Mouse (Mus musculus): Measurements from ENCODE around the gene Eif2b2. TPM values are rescaled to one million over a fixed set of nuclear protein-coding genes. Genes with fewer than 3 reads are reported as not detected.
A peak's percentile ranks its signal among the peaks of the same experiment; 100 is the strongest.

Gene Eif2b2
- polyA plus RNA-seq, 1 experiment from 2014 or later = 68.8 TPM

GRCm38 (mm10) chr12:85202191-85202590 lies 17.1 kb upstream of the Eif2b2 start:
- no peak for DNase-seq (ENCODE audit: low read depth, low spot score)
- no peaks in the 10 kb centered on the region for H3K27me3 ChIP-seq
- POLR2A ChIA-PET = interaction anchor here (1.8 kb wide), 1 partner anchor 18 kb away, joined by 6 read pairs; the partner anchor contains the start of gene Eif2b2
- no peak for ATAC-seq
- in situ Hi-C loops (cut with MboI; ENCODE audit: low pct_unique_long_range_greater_than_20kb) = no loop called here
- CTCF ChIA-PET = interaction anchor here (0.6 to 0.9 kb wide), 2 partner anchors 13 to 32 kb away, joined by 3 to 4 read pairs; no protein-coding TSS in a partner anchor
- TF ChIP-seq CTCF (IDR thresholded peaks at IDR 0.05) = no peak

DNA sequence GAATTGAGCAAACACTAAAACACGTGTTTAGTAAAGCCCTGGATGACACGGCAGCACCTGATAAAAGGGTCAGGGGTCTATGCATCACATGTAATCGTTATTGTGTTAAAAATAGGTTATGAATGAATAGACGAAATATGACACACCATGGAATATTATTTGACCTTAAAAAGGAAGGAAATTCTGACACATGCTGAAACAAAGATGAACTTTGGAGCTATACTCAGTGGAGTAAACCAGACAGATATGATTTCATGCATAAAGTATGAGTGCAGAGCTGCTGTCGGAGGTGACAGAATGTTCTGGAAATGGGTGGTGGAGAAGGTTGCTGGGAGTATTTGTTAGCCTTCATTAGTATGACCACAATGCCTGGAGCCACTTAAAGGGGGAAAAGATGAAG lies 15.6 kb upstream of the Eif2b2 start:
- in situ Hi-C loops (cut with MboI; ENCODE audit: low pct_unique_long_range_greater_than_20kb) = no loop called here
- no peak for TF ChIP-seq CTCF (IDR thresholded peaks at IDR 0.05)
- H3K27me3 ChIP-seq = no peaks in the 10 kb centered on the region
- DNase-seq (ENCODE audit: low read depth, low spot score) (no peak), ATAC-seq (no peak)
- POLR2A ChIA-PET = no interaction called here
- CTCF ChIA-PET = no interaction called here

DNA sequence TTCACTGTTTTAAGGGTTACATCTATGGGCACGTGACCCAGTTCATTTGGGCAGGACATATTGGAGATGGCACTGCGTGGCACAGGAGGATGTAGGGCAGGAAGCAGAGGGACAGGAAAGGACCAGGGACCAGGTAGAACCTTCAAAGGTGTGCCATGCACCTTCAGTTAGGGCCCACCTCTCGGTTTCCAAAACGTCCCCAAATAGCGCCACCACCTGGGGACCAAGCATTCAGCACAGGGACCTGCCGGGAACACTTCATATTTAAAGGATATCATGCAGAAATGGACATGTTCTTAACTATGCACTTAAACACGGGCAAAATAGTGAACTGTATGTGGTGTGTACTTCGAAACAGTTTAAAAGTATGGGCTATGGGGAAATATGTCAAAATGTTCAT lies 15.2 kb upstream of the Eif2b2 start:
- no peak for ATAC-seq
- POLR2A ChIA-PET = no interaction called here
- TF ChIP-seq CTCF (IDR thresholded peaks at IDR 0.05) = no peak
- H3K27me3 ChIP-seq = no peaks in the 10 kb centered on the region
- in situ Hi-C loops (cut with MboI; ENCODE audit: low pct_unique_long_range_greater_than_20kb) = no loop called here
- CTCF ChIA-PET = interaction anchor here (1.1 kb wide), 1 partner anchor 30 kb away, joined by 3 read pairs; no protein-coding TSS in a partner anchor
- DNase-seq (ENCODE audit: low read depth, low spot score) = no peak

- no peak for TF ChIP-seq CTCF (IDR thresholded peaks at IDR 0.05)
- POLR2A ChIA-PET = no interaction called here
- CTCF ChIA-PET = interaction anchor here (1.1 kb wide), 1 partner anchor 31 kb away, joined by 3 read pairs; no protein-coding TSS in a partner anchor
- in situ Hi-C loops (cut with MboI; ENCODE audit: low pct_unique_long_range_greater_than_20kb) = no loop called here
- DNase-seq (ENCODE audit: low read depth, low spot score) (no peak), ATAC-seq (no peak)
- H3K27me3 ChIP-seq = no peaks in the 10 kb centered on the region
Observed at GRCm38 (mm10) chr12:85205425-85205824, 13.9 kb upstream of the Eif2b2 start.

GRCm38 (mm10) chr12:85208687-85209199 lies 10.5 kb upstream of the Eif2b2 start:
- H3K27me3 ChIP-seq = no peaks in the 10 kb centered on the region
- no peak for DNase-seq (ENCODE audit: low read depth, low spot score)
- ChIA-PET POLR2A (no interaction called here), CTCF (interaction anchor here (0.8 kb wide), 1 partner anchor 33 kb away, joined by 3 read pairs; no protein-coding TSS in a partner anchor)
- ATAC-seq = no peak
- no peak for TF ChIP-seq CTCF (IDR thresholded peaks at IDR 0.05)
- in situ Hi-C loops (cut with MboI; ENCODE audit: low pct_unique_long_range_greater_than_20kb) = no loop called here

DNA sequence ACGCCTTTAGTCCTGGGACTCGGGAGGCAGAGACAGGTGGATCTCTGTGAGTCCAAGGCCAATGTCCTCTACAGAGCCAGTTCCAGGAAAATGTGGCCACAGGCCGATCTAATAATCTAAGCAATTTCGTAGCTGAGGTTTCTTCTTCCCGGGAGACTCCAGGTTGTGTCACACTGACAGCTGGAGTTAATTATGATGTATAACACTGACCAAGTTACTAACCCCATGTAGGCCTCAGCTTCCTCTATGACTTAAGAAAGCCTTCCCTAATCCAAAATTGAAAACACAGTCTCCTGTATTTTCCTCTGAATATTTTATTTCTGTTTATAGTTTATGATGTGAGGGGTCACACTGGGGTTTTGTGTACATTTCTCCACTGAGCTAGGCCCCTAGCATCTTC lies 4.2 kb upstream of the Eif2b2 start:
- no peaks in the 10 kb centered on the region for H3K27me3 ChIP-seq
- ChIA-PET POLR2A (no interaction called here), CTCF (interaction anchor here (1.9 kb wide), 1 partner anchor 13 kb away, joined by 4 read pairs; no protein-coding TSS in a partner anchor)
- ATAC-seq = no peak
- TF ChIP-seq CTCF (IDR thresholded peaks at IDR 0.05) = no peak
- DNase-seq (ENCODE audit: low read depth, low spot score) = no peak
- in situ Hi-C loops (cut with MboI; ENCODE audit: low pct_unique_long_range_greater_than_20kb) = no loop called here

GRCm38 (mm10) chr12:85217733-85218310 lies 1.5 kb upstream of the Eif2b2 start:
- ChIA-PET POLR2A (interaction anchor here (0.6 to 0.7 kb wide), 2 partner anchors 30 to 420 kb away, joined by 3 to 4 read pairs; no protein-coding TSS in a partner anchor), CTCF (interaction anchor here (1.3 to 2.5 kb wide), 3 partner anchors 25 to 48 kb away, joined by 3 to 8 read pairs (median 4); no protein-coding TSS in a partner anchor)
- TF ChIP-seq CTCF (IDR thresholded peaks at IDR 0.05) = no peak
- DNase-seq (ENCODE audit: low read depth, low spot score) (no peak), ATAC-seq (no peak)
- H3K27me3 ChIP-seq = no peaks in the 10 kb centered on the region
- in situ Hi-C loops (cut with MboI; ENCODE audit: low pct_unique_long_range_greater_than_20kb) = no loop called here

DNA sequence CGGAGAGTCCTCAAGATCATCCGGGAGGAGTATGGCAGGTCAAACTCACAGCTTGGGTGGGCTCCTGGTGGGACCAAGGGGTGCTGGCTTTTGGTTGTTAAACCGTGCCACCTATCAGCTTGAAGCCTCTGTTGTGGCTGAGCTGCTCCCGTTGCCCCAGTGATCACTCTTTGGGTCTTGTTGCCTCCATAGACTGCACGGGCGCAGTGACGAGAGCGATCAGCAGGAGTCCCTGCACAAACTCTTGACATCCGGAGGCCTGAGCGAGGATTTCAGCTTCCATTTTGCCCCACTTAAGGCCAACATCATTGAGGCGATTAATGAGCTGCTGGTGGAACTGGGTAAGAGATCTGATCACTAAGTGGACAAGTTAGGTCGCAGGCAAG lies 617 bp downstream of the Eif2b2 start:
- TF ChIP-seq CTCF (IDR thresholded peaks at IDR 0.05) = no peak
- ChIA-PET POLR2A (interaction anchor here (0.8 to 1.4 kb wide), 5 partner anchors 14 to 78 kb away, joined by 3 to 6 read pairs (median 4); no protein-coding TSS in a partner anchor), CTCF (interaction anchor here (1.2 to 2.5 kb wide), 2 partner anchors 11 to 27 kb away, joined by 3 to 8 read pairs; no protein-coding TSS in a partner anchor)
- no peak for DNase-seq (ENCODE audit: low read depth, low spot score)
- in situ Hi-C loops (cut with MboI; ENCODE audit: low pct_unique_long_range_greater_than_20kb) = no loop called here
- H3K27me3 ChIP-seq = no peaks in the 10 kb centered on the region
- no peak for ATAC-seq

DNA sequence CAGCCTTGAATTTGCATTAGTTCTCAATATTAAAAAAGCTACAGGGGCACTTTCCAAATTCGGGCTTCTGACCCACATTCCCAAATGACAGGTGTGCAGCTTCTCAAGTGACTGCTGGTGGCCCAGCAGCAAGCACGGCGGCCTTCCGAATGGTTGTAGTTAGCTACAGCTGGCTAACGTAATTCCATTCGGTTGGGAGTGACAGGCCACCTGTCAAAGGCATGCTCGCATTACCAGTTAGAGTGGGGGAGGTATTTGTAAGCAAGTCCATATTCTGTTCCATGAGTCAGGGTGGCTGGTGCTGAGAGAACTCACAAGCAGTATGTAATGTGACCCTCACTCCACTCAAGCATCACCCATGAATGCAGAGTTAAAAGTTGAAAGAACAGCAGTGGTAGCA lies 7.9 kb downstream of the Eif2b2 start:
- DNase-seq (ENCODE audit: low read depth, low spot score) (no peak), ATAC-seq (no peak)
- ChIA-PET CTCF (interaction anchor here (1.4 kb wide), 1 partner anchor 57 kb away, joined by 4 read pairs; no protein-coding TSS in a partner anchor), POLR2A (interaction anchor here (0.5 to 0.6 kb wide), 2 partner anchors 113 to 445 kb away, joined by 3 to 7 read pairs; no protein-coding TSS in a partner anchor)
- H3K27me3 ChIP-seq = no peaks in the 10 kb centered on the region
- TF ChIP-seq CTCF (IDR thresholded peaks at IDR 0.05) = no peak
- in situ Hi-C loops (cut with MboI; ENCODE audit: low pct_unique_long_range_greater_than_20kb) = loop anchor here (5.0 kb wide), 1 partner anchor 50 kb away; the partner anchor contains the start of gene Pgf

- in situ Hi-C loops (cut with MboI; ENCODE audit: low pct_unique_long_range_greater_than_20kb) = loop anchor here (5.0 kb wide), 1 partner anchor 51 kb away; the partner anchor contains the start of gene Pgf
- POLR2A ChIA-PET = interaction anchor here (0.6 kb wide), 1 partner anchor 21 kb away, joined by 3 read pairs; no protein-coding TSS in a partner anchor
- peak; percentile 44 for ATAC-seq
- TF ChIP-seq CTCF (IDR thresholded peaks at IDR 0.05) = no peak
- H3K27me3 ChIP-seq = no peaks in the 10 kb centered on the region
- DNase-seq (ENCODE audit: low read depth, low spot score) = peak; percentile 68
- CTCF ChIA-PET = interaction anchor here (1.4 kb wide), 1 partner anchor 58 kb away, joined by 4 read pairs; no protein-coding TSS in a partner anchor
Observed at GRCm38 (mm10) chr12:85227876-85228599, 8.8 kb downstream of the Eif2b2 start.
